Mouse (Mus musculus) liver, adult 2 months (tissue): ENCODE measurements around the gene Spon1. TPM values are rescaled to one million over a fixed set of nuclear protein-coding genes. Genes with fewer than 3 reads are reported as not detected.

Source experiments
- DNase-seq: peaks from one replicate; pipeline ENCODE4 v3.0.0-alpha.2; 2011; ENCODE audit warnings: low read depth, low spot score; ENCODE audit errors: extremely low read depth
- H3K27ac ChIP-seq: fragments of 200-500 bp; replicated peaks from 2 replicates; pipeline ENCODE4 v1.5.1; 2012; ENCODE audit warnings: low read depth, mild to moderate bottlenecking, control low read depth, inconsistent platforms, low read length; ENCODE audit not compliant: insufficient read depth
- H3K27me3 ChIP-seq: fragments of 200-500 bp; 2 replicates; pipeline ENCODE4 v1.6.1; 2012; ENCODE audit warnings: mild to moderate bottlenecking, moderate library complexity, low read length, inconsistent platforms; ENCODE audit not compliant: control insufficient read depth, insufficient read depth
- H3K36me3 ChIP-seq: fragments of 200-500 bp; 2 replicates; pipeline ENCODE4 v1.6.1; 2012; ENCODE audit warnings: low read length, inconsistent platforms; ENCODE audit not compliant: control insufficient read depth, insufficient read depth
- H3K4me1 ChIP-seq: fragments of 200-500 bp; 2 replicates; pipeline ENCODE4 v1.6.1; 2011; ENCODE audit warnings: low read length; ENCODE audit not compliant: control insufficient read depth, insufficient read depth
- H3K4me3 ChIP-seq: fragments of 200-500 bp; 2 replicates; pipeline ENCODE4 v1.5.1; 2011; ENCODE audit warnings: low read depth, mild to moderate bottlenecking, control low read depth, low read length, moderate library complexity; ENCODE audit not compliant: insufficient read depth
- H3K79me2 ChIP-seq: fragments of 200-500 bp; 2 replicates; pipeline ENCODE4 v1.6.1; 2012; ENCODE audit warnings: inconsistent platforms, mild to moderate bottlenecking, low read length, moderate library complexity; ENCODE audit not compliant: control insufficient read depth, insufficient read depth
- H3K9ac ChIP-seq: fragments of 200-500 bp; 2 replicates; pipeline ENCODE4 v1.6.1; 2012; ENCODE audit warnings: low read depth, mild to moderate bottlenecking, control low read depth, inconsistent platforms, low read length
- CTCF ChIP-seq: fragments of 200-500 bp; IDR thresholded peaks from 2 replicates; pipeline ENCODE4 v1.5.1; 2011; ENCODE audit warnings: low read depth, low read length, control low read depth
- POLR2A ChIP-seq: fragments of 200-500 bp; IDR thresholded peaks from 2 replicates; pipeline ENCODE4 v1.6.1; 2011; ENCODE audit warnings: low read length, control low read depth; ENCODE audit not compliant: insufficient read depth; ENCODE audit errors: extremely low read depth
- WGBS: fragments of 180-500 bp; shearing (Covaris S2); methylation state at CpG from one replicate; pipeline ENCODE4 v1.1.7; 2018; 5-methylcytosine and 5-hydroxymethylcytosine counted together
- polyA plus RNA-seq: library from polyadenylated mRNA; depleted of rRNA; stranded (reverse); fragments of >200 nt; gene quantifications from 2 replicates; pipeline ENCODE4 v1.2.3, GENCODE M21; 2012
- total RNA-seq: library from RNA; depleted of rRNA; stranded (reverse); fragments of >200 nt; gene quantifications from 2 replicates; pipeline ENCODE4 v1.2.3, GENCODE M21; 2014

Gene Spon1
- total and polyA plus RNA-seq, 2 experiments: 0.22 to 0.28 TPM

GRCm38 (mm10) chr7:113820213-113820612 is 54.4 kb downstream of the Spon1 start:
- TF ChIP-seq CTCF: no peak
- 83% methylated on average over 2 of the region's 2 CpGs for WGBS
- DNase-seq: no peak
- no peaks in the 10 kb centered on the region for H3K4me1 ChIP-seq
- H3K79me2 ChIP-seq: no peaks in the 10 kb centered on the region
- no peaks in the 10 kb centered on the region for H3K36me3 ChIP-seq
- H3K27ac ChIP-seq: no peak overlapping the region
- no peaks in the 10 kb centered on the region; the same call in 1 of the 2 replicates for H3K27me3 ChIP-seq
- H3K4me3 ChIP-seq: no peak overlapping the region
- no peak overlapping the region for H3K9ac ChIP-seq

- DNase-seq: no peak
- TF ChIP-seq POLR2A (no peak), CTCF (no peak)
- no peak overlapping the region for H3K4me3 ChIP-seq
- H3K4me1 ChIP-seq: no peaks in the 10 kb centered on the region
- whole genome bisulfite sequencing: 58% methylated on average over 3 of the region's 3 CpGs
- H3K27me3 ChIP-seq: no peaks in the 10 kb centered on the region; the same call in 1 of the 2 replicates
- no peak overlapping the region for H3K9ac ChIP-seq
- H3K36me3 ChIP-seq: no peaks in the 10 kb centered on the region
- no peaks in the 10 kb centered on the region for H3K79me2 ChIP-seq
- no peak overlapping the region for H3K27ac ChIP-seq
Measured at GRCm38 (mm10) chr7:113823026-113823425, 57.2 kb downstream of the Spon1 start.

GRCm38 (mm10) chr7:113824651-113825050 is 58.9 kb downstream of the Spon1 start:
- H3K4me3 ChIP-seq: no peak overlapping the region
- H3K9ac ChIP-seq: no peak overlapping the region
- no peaks in the 10 kb centered on the region; the same call in 1 of the 2 replicates for H3K27me3 ChIP-seq
- no peaks in the 10 kb centered on the region for H3K36me3 ChIP-seq
- no peak for DNase-seq
- H3K27ac ChIP-seq: no peak overlapping the region
- H3K4me1 ChIP-seq: no peaks in the 10 kb centered on the region
- H3K79me2 ChIP-seq: no peaks in the 10 kb centered on the region
- WGBS: 88% methylated on average over 6 of the region's 6 CpGs
- no peak for TF ChIP-seq POLR2A
- no peak for TF ChIP-seq CTCF

GRCm38 (mm10) chr7:113825498-113826205 is 59.9 kb downstream of the Spon1 start:
- Histone ChIP-seq H3K9ac (no peak overlapping the region), H3K4me1 (no peaks in the 10 kb centered on the region), H3K36me3 (no peaks in the 10 kb centered on the region), H3K4me3 (no peak overlapping the region), H3K27ac (no peak overlapping the region), H3K79me2 (no peaks in the 10 kb centered on the region), H3K27me3 (no peaks in the 10 kb centered on the region; the same call in 1 of the 2 replicates)
- no peak for DNase-seq
- WGBS: 63% methylated on average over 5 of the region's 5 CpGs
- TF ChIP-seq CTCF (no peak), POLR2A (no peak)

GRCm38 (mm10) chr7:113826510-113826909 is 60.7 kb downstream of the Spon1 start:
- Histone ChIP-seq H3K79me2 (no peaks in the 10 kb centered on the region), H3K9ac (no peak overlapping the region), H3K4me1 (no peaks in the 10 kb centered on the region), H3K4me3 (no peak overlapping the region), H3K27ac (no peak overlapping the region), H3K36me3 (no peaks in the 10 kb centered on the region), H3K27me3 (no peaks in the 10 kb centered on the region; the same call in 1 of the 2 replicates)
- 47% methylated on average over 1 of the region's 1 CpGs for WGBS
- TF ChIP-seq POLR2A (no peak), CTCF (no peak)
- no peak for DNase-seq

GRCm38 (mm10) chr7:113828122-113828571 is 62.3 kb downstream of the Spon1 start:
- Histone ChIP-seq H3K36me3 (no peaks in the 10 kb centered on the region), H3K79me2 (no peaks in the 10 kb centered on the region), H3K9ac (no peak overlapping the region), H3K27me3 (no peaks in the 10 kb centered on the region), H3K27ac (no peak overlapping the region), H3K4me3 (no peak overlapping the region), H3K4me1 (no peaks in the 10 kb centered on the region)
- WGBS: 85% methylated on average over 2 of the region's 2 CpGs
- TF ChIP-seq POLR2A: no peak
- no peak for TF ChIP-seq CTCF
- no peak for DNase-seq
